Mouse (Mus musculus): ENCODE data around the gene Zbtb38.

Zbtb38 gene

GRCm38 (mm10) chr9:96756638-96757435, 4.2 kb upstream of the Zbtb38 start:
- WGBS: 84% methylated on average over 9 of the region's 9 CpGs

- WGBS: 70% methylated on average over 11 of the region's 11 CpGs
These were observed 3.1 kb upstream of the Zbtb38 start for GRCm38 (mm10) chr9:96755761-96756160.

GRCm38 (mm10) chr9:96754625-96754969, 2.0 kb upstream of the Zbtb38 start:
- 46% methylated on average over 1 of the region's 1 CpGs for WGBS

- 91% methylated on average over 11 of the region's 11 CpGs for WGBS
These were observed 1.4 kb upstream of the Zbtb38 start for GRCm38 (mm10) chr9:96753921-96754624.

- WGBS: 94% methylated on average over 8 of the region's 8 CpGs
These were observed 761 bp upstream of the Zbtb38 start for GRCm38 (mm10) chr9:96753392-96753791.

GRCm38 (mm10) chr9:96751821-96752602, 619 bp downstream of the Zbtb38 start:
- WGBS: 86% methylated on average over 15 of the region's 15 CpGs

GRCm38 (mm10) chr9:96750636-96751035, 2.0 kb downstream of the Zbtb38 start:
- 92% methylated on average over 11 of the region's 11 CpGs for WGBS

- WGBS: 98% methylated on average over 9 of the region's 9 CpGs
These were observed 6.1 kb downstream of the Zbtb38 start for GRCm38 (mm10) chr9:96746527-96746926.

- 90% methylated on average over 2 of the region's 2 CpGs for WGBS
These were observed 7.7 kb downstream of the Zbtb38 start for GRCm38 (mm10) chr9:96744909-96745308.

- 85% methylated on average over 17 of the region's 17 CpGs for WGBS
These were observed 11.1 kb downstream of the Zbtb38 start for GRCm38 (mm10) chr9:96741365-96742085.

GRCm38 (mm10) chr9:96740712-96741364, 11.8 kb downstream of the Zbtb38 start:
- WGBS: 73% methylated on average over 15 of the region's 15 CpGs

GRCm38 (mm10) chr9:96739808-96740711, 12.6 kb downstream of the Zbtb38 start:
- WGBS: 44% methylated on average over 22 of the region's 22 CpGs

GRCm38 (mm10) chr9:96738563-96739355, 13.9 kb downstream of the Zbtb38 start:
- 82% methylated on average over 13 of the region's 13 CpGs for WGBS

- WGBS: 54% methylated on average over 4 of the region's 4 CpGs
These were observed 16.7 kb downstream of the Zbtb38 start for GRCm38 (mm10) chr9:96735946-96736345.

- WGBS: 35% methylated on average over 4 of the region's 4 CpGs
These were observed 19.3 kb downstream of the Zbtb38 start for GRCm38 (mm10) chr9:96733425-96733717.

- WGBS: 36% methylated on average over 17 of the region's 17 CpGs
These were observed 19.8 kb downstream of the Zbtb38 start for GRCm38 (mm10) chr9:96732644-96733424.

- 23% methylated on average over 14 of the region's 14 CpGs for WGBS
These were observed 20.6 kb downstream of the Zbtb38 start for GRCm38 (mm10) chr9:96731961-96732511.
